Mouse (Mus musculus) liver, embryonic 14.5 days (tissue): ENCODE data around the gene Lsp1.

Source experiments
- CTCF ChIP-seq: IDR thresholded peaks from 2 replicates; pipeline ENCODE4 v1.5.1; 2016; ENCODE audit warnings: antibody characterized with exemption, low read depth, control low read depth
- EP300 ChIP-seq: IDR thresholded peaks from 2 replicates; pipeline ENCODE4 v1.6.1; 2016; ENCODE audit warnings: antibody characterized with exemption, low read depth

DNA sequence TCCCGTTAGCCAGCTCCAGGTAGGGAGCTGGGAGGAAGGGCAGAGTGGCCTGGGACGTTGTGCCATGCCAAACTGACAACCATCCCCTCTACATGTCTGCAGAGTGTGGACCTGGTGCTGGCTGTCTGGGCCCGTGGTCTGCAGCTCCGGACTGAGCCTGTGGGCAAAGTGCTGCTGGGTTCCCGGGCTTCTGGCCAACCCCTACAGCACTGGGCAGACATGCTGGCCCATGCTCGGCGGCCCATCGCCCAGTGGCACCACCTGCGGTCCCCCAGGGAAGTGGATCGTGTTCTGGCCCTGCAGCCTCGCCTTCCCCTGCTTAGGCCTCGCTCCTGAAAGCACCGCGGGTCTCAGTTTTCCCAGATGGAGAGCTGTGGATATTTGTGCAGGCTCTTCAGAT is 20.6 kb upstream of the Lsp1 start:
- TF ChIP-seq CTCF (no peak), EP300 (no peak)
